Mouse (Mus musculus): Measurements from ENCODE around the gene Spock1. TPM values are rescaled to one million over a fixed set of nuclear protein-coding genes. Genes with fewer than 3 reads are reported as not detected.

Gene Spock1
- total and polyA plus RNA-seq, 3 experiments: not detected

GRCm38 (mm10) chr13:57721524-57722279 lies 186.4 kb downstream of the Spock1 start:
- no peak for TF ChIP-seq KAT2A (IDR thresholded peaks at IDR 0.05; ENCODE audit: insufficient replicate concordance, low read length)
- TF ChIP-seq EP300 (IDR thresholded peaks at IDR 0.05; ENCODE audit: low read length): no peak
- dilution Hi-C loops (cut with MboI; ENCODE audit: extremely low pct_ligation_motif_present, extremely low pct_unique_long_range_greater_than_20kb, low sequenced_read_pairs): no loop called here
- in situ Hi-C loops (cut with MboI; ENCODE audit: low pct_ligation_motif_present, low pct_unique_long_range_greater_than_20kb, low sequenced_read_pairs): no loop called here
- Histone ChIP-seq H3K9me3 (replicated peaks; ENCODE audit: low read length) (peaks cover 92% of the 10 kb centered on the region), H3K27ac (ENCODE audit: insufficient read depth, low read depth) (no peak overlapping the region), H3K36me3 (replicated peaks in 1 of 2; ENCODE audit: control insufficient read depth in 1 of 2, insufficient read depth in 1 of 2, low read length in 1 of 2) (no peaks in the 10 kb centered on the region), H3K4me3 (replicated peaks in 1 of 3; ENCODE audit: low read depth in 2 of 3, low read length in 2 of 3, poor library complexity in 1 of 3) (no peak overlapping the region), H3K9ac (ENCODE audit: insufficient read depth, low read depth) (no peak overlapping the region), H3K4me2 (ENCODE audit: insufficient read depth, low read depth, poor library complexity, severe bottlenecking) (no peak overlapping the region), H3K4me1 (ENCODE audit: control insufficient read depth in 1 of 2, insufficient read depth in 2 of 2) (no peaks in the 10 kb centered on the region), H3K27me3 (replicated peaks) (no peaks in the 10 kb centered on the region), H3K79me2 (replicated peaks; ENCODE audit: control insufficient read depth, extremely low read depth, insufficient read depth, poor library complexity, severe bottlenecking) (no peaks in the 10 kb centered on the region)
- no peak for DNase-seq (ENCODE audit: extremely low read depth)

- DNase-seq (ENCODE audit: extremely low read depth): no peak
- H3K4me3 ChIP-seq (replicated peaks in 1 of 3; ENCODE audit: low read depth in 2 of 3, low read length in 2 of 3, poor library complexity in 1 of 3): no peak overlapping the region
- H3K79me2 ChIP-seq (replicated peaks; ENCODE audit: control insufficient read depth, extremely low read depth, insufficient read depth, poor library complexity, severe bottlenecking): no peaks in the 10 kb centered on the region
- dilution Hi-C loops (cut with MboI; ENCODE audit: extremely low pct_ligation_motif_present, extremely low pct_unique_long_range_greater_than_20kb, low sequenced_read_pairs): no loop called here
- no peak for TF ChIP-seq BHLHE40 (IDR thresholded peaks at IDR 0.05; ENCODE audit: low read depth, low read length)
- TF ChIP-seq ZC3H11A (IDR thresholded peaks at IDR 0.05; ENCODE audit: low read depth, low read length): no peak
- TF ChIP-seq MYC (IDR thresholded peaks at IDR 0.05; ENCODE audit: low read depth, low read length): no peak
- no peak for TF ChIP-seq ZNF384 (IDR thresholded peaks at IDR 0.05; ENCODE audit: low read depth, low read length)
- no peak for TF ChIP-seq JUN (IDR thresholded peaks at IDR 0.05; ENCODE audit: insufficient read depth, low read depth, low read length)
- no peak for TF ChIP-seq RAD21 (IDR thresholded peaks at IDR 0.05; ENCODE audit: low read depth, low read length)
- TF ChIP-seq NELFE (IDR thresholded peaks at IDR 0.05; ENCODE audit: low read depth, low read length): no peak
- TF ChIP-seq GABPA (IDR thresholded peaks at IDR 0.05; ENCODE audit: insufficient replicate concordance, low read depth, low read length): no peak
- no peak for TF ChIP-seq IRF4 (IDR thresholded peaks at IDR 0.05; ENCODE audit: low read depth, low read length)
- no peak for TF ChIP-seq MXI1 (IDR thresholded peaks at IDR 0.05; ENCODE audit: low read depth, low read length)
- TF ChIP-seq UBTF (IDR thresholded peaks at IDR 0.05; ENCODE audit: low read depth, low read length): no peak
- no peak for TF ChIP-seq ZKSCAN1 (IDR thresholded peaks at IDR 0.05; ENCODE audit: borderline replicate concordance, low read depth, low read length)
- no peak for TF ChIP-seq POLR2A (IDR thresholded peaks at IDR 0.05; ENCODE audit: low read depth, low read length)
- no peak for TF ChIP-seq RCOR1 (conservative IDR thresholded peaks at IDR 0.05; ENCODE audit: low read depth, low read length)
- TF ChIP-seq JUND (conservative IDR thresholded peaks at IDR 0.05; ENCODE audit: low read depth, low read length): no peak
- TF ChIP-seq CTCF (conservative IDR thresholded peaks at IDR 0.05 in 1 of 2, IDR thresholded peaks at IDR 0.05 in 1 of 2; ENCODE audit: low read depth in 2 of 2, low read length in 2 of 2): no peak
- no peak for TF ChIP-seq USF1 (IDR thresholded peaks at IDR 0.05; ENCODE audit: low read depth, low read length)
- TF ChIP-seq E2F4 (IDR thresholded peaks at IDR 0.05; ENCODE audit: insufficient replicate concordance, low read depth, low read length): no peak
- no peak for TF ChIP-seq ETS1 (conservative IDR thresholded peaks at IDR 0.05; ENCODE audit: low read depth, low read length)
- no peak overlapping the region for H3K4me2 ChIP-seq (ENCODE audit: insufficient read depth, low read depth, poor library complexity, severe bottlenecking)
- no peaks in the 10 kb centered on the region for H3K36me3 ChIP-seq (replicated peaks in 1 of 2; ENCODE audit: control insufficient read depth in 1 of 2, insufficient read depth in 1 of 2, low read length in 1 of 2)
- no peaks in the 10 kb centered on the region for H3K27me3 ChIP-seq (replicated peaks)
- no peaks in the 10 kb centered on the region for H3K4me1 ChIP-seq (ENCODE audit: control insufficient read depth in 1 of 2, insufficient read depth in 2 of 2)
- no peak overlapping the region for H3K9ac ChIP-seq (ENCODE audit: insufficient read depth, low read depth)
- H3K27ac ChIP-seq (ENCODE audit: insufficient read depth, low read depth): no peak overlapping the region
- H3K9me3 ChIP-seq (replicated peaks; ENCODE audit: low read length): peaks cover 82% of the 10 kb centered on the region
- in situ Hi-C loops (cut with MboI; ENCODE audit: low pct_ligation_motif_present, low pct_unique_long_range_greater_than_20kb, low sequenced_read_pairs): no loop called here
Measured at GRCm38 (mm10) chr13:57718087-57718486, 190.0 kb downstream of the Spock1 start.
